In the genomic region with DNA sequence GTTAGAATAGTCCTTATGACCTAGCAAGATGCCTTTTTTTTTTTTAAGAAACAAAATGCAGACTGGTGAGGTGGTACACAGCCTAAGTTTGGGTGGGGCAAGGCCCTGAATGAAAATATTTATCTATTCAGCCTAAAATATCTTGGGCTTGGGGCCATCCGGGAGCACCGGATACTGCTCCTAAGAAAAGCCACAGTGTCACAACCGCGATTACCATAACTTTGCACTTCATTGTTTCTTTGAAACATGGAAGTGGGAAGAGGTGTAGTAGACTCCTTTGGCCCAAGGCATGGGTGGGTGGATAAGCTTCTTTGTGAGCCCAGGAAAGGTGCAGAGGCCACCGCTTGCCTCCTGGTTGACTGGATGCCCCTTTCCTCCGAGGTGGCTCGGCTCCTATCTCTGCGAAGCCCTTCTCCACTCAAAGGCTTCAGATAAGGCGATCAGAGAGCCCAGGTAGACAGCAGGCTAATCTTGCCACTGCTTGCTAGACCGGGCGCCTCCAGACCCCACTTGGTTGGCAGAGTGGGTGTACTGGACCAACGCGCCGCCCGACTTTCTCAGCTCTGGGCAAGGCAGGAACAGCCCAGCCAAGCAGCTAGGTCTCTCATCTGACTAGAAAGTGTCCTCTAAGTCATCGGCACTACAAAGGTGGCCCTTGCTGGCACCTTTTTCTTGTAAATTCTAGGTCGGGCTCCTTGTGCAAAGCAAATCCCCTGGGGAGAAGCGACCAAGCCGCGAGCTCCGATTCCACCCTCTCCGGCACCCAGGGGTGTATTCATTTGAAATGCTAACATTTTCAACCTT, we compare ENCODE assay signal across 8 mouse cellular contexts. TPM values are rescaled to one million over a fixed set of nuclear protein-coding genes. Genes with fewer than 3 reads are reported as not detected.
DNase-seq lines count a peak whose midpoint lies in the region; ATAC-seq lines count a peak whose summit lies in the region.

No protein-coding gene starts in this region.

- peak; percentile 31 for DNase-seq in ovary, postnatal 36 days (ENCODE audit: low spot score)
- no peak for DNase-seq in ovary, adult 18-20 months (ENCODE audit: low spot score)
- DNase-seq in embryonic facial prominence, embryonic 14.5 days (ENCODE audit: low spot score) = no peak
- no peak for DNase-seq in hindbrain, embryonic 14.5 days (ENCODE audit: low spot score)
- DNase-seq in gastrocnemius, postnatal 14 days = no peak
- no peak for DNase-seq in urinary bladder, adult 18-20 months (ENCODE audit: low spot score in 2 of 2)

- peak overlapping the region; percentile 87 for H3K4me2 ChIP-seq in embryonic facial prominence, embryonic 14.5 days (ENCODE audit: low read depth, low read length)
- peak overlapping the region; percentile 91 for H3K4me2 ChIP-seq in hindbrain, embryonic 14.5 days (replicated peaks)
- H3K4me2 ChIP-seq in stomach, embryonic 15.5 days = peak overlapping the region; percentile 90

- no peak overlapping the region for H3K27ac ChIP-seq in embryonic facial prominence, embryonic 14.5 days (replicated peaks; ENCODE audit: low read depth, low read length)
- no peak overlapping the region for H3K27ac ChIP-seq in hindbrain, embryonic 14.5 days
- H3K27ac ChIP-seq in macrophage = no peak overlapping the region
- H3K27ac ChIP-seq in stomach, embryonic 15.5 days = peak overlapping the region; percentile 58

- WGBS in embryonic facial prominence, embryonic 14.5 days = 12% methylated on average over 22 of the region's 22 CpGs
- 12% methylated on average over 22 of the region's 22 CpGs for WGBS in hindbrain, embryonic 14.5 days
- 43% methylated on average over 22 of the region's 22 CpGs for WGBS in macrophage (ENCODE audit: missing documents)
- 22% methylated on average over 22 of the region's 22 CpGs for WGBS in stomach, embryonic 15.5 days

- 0 out of 2 replicates have a peak overlapping the region, but pooled peaks have one; percentile 53 for H3K9ac ChIP-seq in embryonic facial prominence, embryonic 14.5 days (ENCODE audit: low read depth, low read length)
- H3K9ac ChIP-seq in hindbrain, embryonic 14.5 days = peak overlapping the region; percentile 55; the same call in 1 of the 2 replicates
- no peak overlapping the region for H3K9ac ChIP-seq in stomach, embryonic 15.5 days

- no peaks in the 10 kb centered on the region for H3K36me3 ChIP-seq in embryonic facial prominence, embryonic 14.5 days (ENCODE audit: control insufficient read depth, insufficient read depth, low read length)
- H3K36me3 ChIP-seq in hindbrain, embryonic 14.5 days (replicated peaks; ENCODE audit: control insufficient read depth, insufficient read depth) = no peaks in the 10 kb centered on the region
- H3K36me3 ChIP-seq in macrophage (ENCODE audit: inconsistent target) = no peaks in the 10 kb centered on the region
- no peaks in the 10 kb centered on the region for H3K36me3 ChIP-seq in stomach, embryonic 15.5 days

- no peaks in the 10 kb centered on the region for H3K79me2 ChIP-seq in macrophage (ENCODE audit: inconsistent target)

- intact Hi-C loops in gastrocnemius, postnatal 14 days (cut with DNase I; ENCODE audit: low total_unique reads) = no loop called here

- H3K4me3 ChIP-seq in embryonic facial prominence, embryonic 14.5 days (ENCODE audit: low read depth, low read length) = peak overlapping the region; percentile 47
- peak overlapping the region; percentile 41 for H3K4me3 ChIP-seq in hindbrain, embryonic 14.5 days (replicated peaks; ENCODE audit: low read length)
- H3K4me3 ChIP-seq in macrophage (ENCODE audit: inconsistent target) = peak overlapping the region; percentile 45; the same call in 1 of the 2 replicates
- peak overlapping the region; percentile 47 for H3K4me3 ChIP-seq in stomach, embryonic 15.5 days (replicated peaks)

- no peak for ATAC-seq in embryonic facial prominence, embryonic 14.5 days (ENCODE audit: low read depth)
- ATAC-seq in hindbrain, embryonic 14.5 days (ENCODE audit: low FRiP score) = no peak
- peak; percentile 50; the same call in 1 of the 2 replicates for ATAC-seq in stomach, embryonic 15.5 days (ENCODE audit: insufficient read depth, low FRiP score, low read depth)

- peaks cover 33% of the 10 kb centered on the region for H3K27me3 ChIP-seq in embryonic facial prominence, embryonic 14.5 days (replicated peaks; ENCODE audit: control insufficient read depth, insufficient read depth, low read length)
- H3K27me3 ChIP-seq in hindbrain, embryonic 14.5 days (ENCODE audit: control insufficient read depth, insufficient read depth, low read length) = peaks cover 43% of the 10 kb centered on the region
- peaks cover 5% of the 10 kb centered on the region; the same call in 1 of the 2 replicates for H3K27me3 ChIP-seq in stomach, embryonic 15.5 days (replicated peaks)

- H3K9me3 ChIP-seq in embryonic facial prominence, embryonic 14.5 days (ENCODE audit: control insufficient read depth, low read length) = 0 out of 2 replicates have a peak, but pooled peaks cover 3% of the 10 kb centered on the region
- no peaks in the 10 kb centered on the region for H3K9me3 ChIP-seq in hindbrain, embryonic 14.5 days (ENCODE audit: control insufficient read depth, low read length)
- H3K9me3 ChIP-seq in stomach, embryonic 15.5 days = no peaks in the 10 kb centered on the region

- peaks cover 4% of the 10 kb centered on the region; the same call in 1 of the 2 replicates for H3K4me1 ChIP-seq in embryonic facial prominence, embryonic 14.5 days (ENCODE audit: control insufficient read depth, insufficient read depth, low read length)
- peaks cover 11% of the 10 kb centered on the region; the same call in 1 of the 2 replicates for H3K4me1 ChIP-seq in hindbrain, embryonic 14.5 days (replicated peaks; ENCODE audit: control insufficient read depth, insufficient read depth, low read length)
- 0 out of 2 replicates have a peak, but pooled peaks cover 6% of the 10 kb centered on the region for H3K4me1 ChIP-seq in stomach, embryonic 15.5 days

RNA-seq across cellular contexts. Expression of a gene that starts 12.7 kb away (rescaled TPM):
- polyA plus RNA-seq in embryonic facial prominence, embryonic 14.5 days (2014; fragmentation: Nextera tagmentation; extraction: Ambion mirVana) = 26.9 and 27.4 TPM in 2 replicates
- polyA plus RNA-seq in hindbrain, embryonic 14.5 days (2014; fragmentation: Nextera tagmentation; extraction: Ambion mirVana) = 16.5 and 16.8 TPM in 2 replicates
- 100 to 1,000 TPM; 119 to 179 (median 149) TPM for total RNA-seq in macrophage (2018; cell fraction: chromatin; rRNA removed)
- total RNA-seq in macrophage (2018; cell fraction: cytosol; rRNA removed) = 10 to 100 TPM; 62.3 to 82.8 (median 72.5) TPM
- total RNA-seq in macrophage (2018; cell fraction: nucleus; rRNA removed) = 100 to 1,000 TPM in 20 of 26 experiments, 10 to 100 TPM in 6; 83.6 to 157 (median 111) TPM
- 39.9 to 47.6 TPM (median 44.0 TPM) in 3 replicates for polyA plus RNA-seq in macrophage (2018)
- 28.5 and 28.8 TPM in 2 replicates for polyA plus RNA-seq in stomach, embryonic 15.5 days (2015; fragmentation: Nextera tagmentation; extraction: Ambion mirVana)
- 10 to 100 TPM; 38.4 to 40.8 TPM for total RNA-seq in gastrocnemius, postnatal 14 days (2021)
